Mouse (Mus musculus) heart, postnatal 0 days (tissue): ENCODE results near the gene Cab39.

ENCODE experiments used
- CTCF ChIP-seq: IDR thresholded peaks from 2 replicates; pipeline ENCODE4 v1.5.1; 2016; ENCODE audit warnings: antibody characterized with exemption, control low read depth, low read depth
- EP300 ChIP-seq: IDR thresholded peaks from 2 replicates; pipeline ENCODE4 v1.6.1; 2016; ENCODE audit warnings: antibody characterized with exemption, low read depth

- TF ChIP-seq CTCF, result no peak
- no peak for TF ChIP-seq EP300
These were observed 35.6 kb upstream of the Cab39 start for GRCm38 (mm10) chr1:85757531-85758230.
